15 mouse cellular contexts compared by ENCODE assay signal in genomic region chr17:30640896-30641295, GRCm38 (mm10).
"Had no signal": no experiment of that assay in that cellular context is flagged by ENCODE, and none has a peak within 500 bp of the region (broad histone marks: within the 10 kb centered on the region; RNA-seq: fewer than 3 reads in every experiment).

No protein-coding gene starts in this region.

- DNase-seq: retina, postnatal 1 day; right cerebral cortex, adult 18-20 months; right cerebral cortex, postnatal 14 days; right cerebral cortex, postnatal 25 days; right cerebral cortex, postnatal 4 days; spleen, adult 18-20 months; thymus, adult 18-20 months; thymus, adult 2 months; thymus, postnatal 14 days; thymus, postnatal 25 days; thymus, postnatal 36 days; thymus, postnatal 4 days had no signal

- H3K36me3 ChIP-seq: neural tube, embryonic 15.5 days; stomach, embryonic 15.5 days had no signal

- H3K27me3 ChIP-seq: neural tube, embryonic 15.5 days; stomach, embryonic 15.5 days had no signal

- H3K9ac ChIP-seq: neural tube, embryonic 15.5 days; stomach, embryonic 15.5 days had no signal

- H3K4me2 ChIP-seq: neural tube, embryonic 15.5 days; stomach, embryonic 15.5 days had no signal

- H3K27ac ChIP-seq: neural tube, embryonic 15.5 days; stomach, embryonic 15.5 days; stomach, postnatal 0 days had no signal

- H3K9me3 ChIP-seq: neural tube, embryonic 15.5 days; stomach, embryonic 15.5 days had no signal

- H3K4me1 ChIP-seq: neural tube, embryonic 15.5 days; stomach, embryonic 15.5 days had no signal

- H3K4me3 ChIP-seq: neural tube, embryonic 15.5 days; stomach, embryonic 15.5 days had no signal
